Mouse (Mus musculus) E14TG2a.4 (cell line): Measurements from ENCODE around the gene Olfr191.
"Not testable (repeated sequence)": the region's sequence is repeated elsewhere in the genome, so short reads cannot be mapped to it uniquely, and the experiment has no call there.

Experiments used
- CTCF ChIP-seq: conservative IDR thresholded peaks from 2 replicates; pipeline ENCODE4 v1.5.1; 2014; ENCODE audit warnings: low read length
- NANOG ChIP-seq: IDR thresholded peaks from 2 replicates; pipeline ENCODE4 v1.6.1; 2014; ENCODE audit warnings: borderline replicate concordance, low read length, mixed read lengths
- POU5F1 ChIP-seq: IDR thresholded peaks from 2 replicates; pipeline ENCODE4 v1.6.1; 2014; ENCODE audit warnings: low read length, borderline replicate concordance

DNA sequence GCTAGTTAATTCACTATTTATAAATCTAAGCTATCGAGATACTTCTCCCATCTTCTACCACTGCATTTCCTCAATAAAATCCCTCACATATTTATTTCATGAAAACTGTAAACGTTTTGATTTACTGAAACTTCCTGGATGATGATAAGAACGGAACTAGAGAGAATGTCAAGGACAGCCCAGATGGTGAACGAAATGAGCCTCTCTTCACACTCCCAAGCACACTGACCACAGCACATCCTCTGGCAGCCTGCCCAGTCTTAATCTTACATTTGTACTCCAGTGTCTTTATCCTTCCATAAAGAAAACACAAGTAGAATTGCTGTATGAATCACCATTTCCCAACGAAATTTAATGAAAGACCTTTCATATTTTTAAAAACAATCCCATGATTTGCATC lies 18.9 kb upstream of the Olfr191 start:
- TF ChIP-seq CTCF, POU5F1, NANOG: not testable (repeated sequence)
